Mouse (Mus musculus) stomach, embryonic 16.5 days (tissue): ENCODE data around the gene Cdc42ep2. TPM values are rescaled to one million over a fixed set of nuclear protein-coding genes. Genes with fewer than 3 reads are reported as not detected.

Experiments
- ATAC-seq: fragments of 200-750 bp; cut with Nextera tagmentation; 2 replicates; pipeline ENCODE4 v1.8.0; 2017; ENCODE audit warnings: moderate number of reproducible peaks, moderate TSS enrichment; ENCODE audit not compliant: insufficient read depth, low FRiP score
- H3K27ac ChIP-seq: fragments of 300-500 bp; sonication (generic); 2 replicates; pipeline ENCODE4 v1.5.1; 2014; ENCODE audit warnings: low read length
- H3K27me3 ChIP-seq: fragments of 300-500 bp; sonication (generic); 2 replicates; pipeline ENCODE4 v1.6.1; 2014; ENCODE audit warnings: low read length, control low read depth, mixed read lengths; ENCODE audit not compliant: control insufficient read depth, insufficient read depth
- H3K36me3 ChIP-seq: fragments of 300-500 bp; sonication (generic); 2 replicates; pipeline ENCODE4 v1.6.1; 2014; ENCODE audit warnings: low read length; ENCODE audit not compliant: control insufficient read depth, insufficient read depth
- H3K4me1 ChIP-seq: fragments of 300-500 bp; sonication (generic); 2 replicates; pipeline ENCODE4 v1.6.1; 2014; ENCODE audit warnings: low read length, control low read depth, mixed read lengths; ENCODE audit not compliant: control insufficient read depth, insufficient read depth
- H3K4me2 ChIP-seq: fragments of 300-500 bp; sonication (generic); 2 replicates; pipeline ENCODE4 v1.6.1; 2014; ENCODE audit warnings: low read depth, low read length, mixed read lengths
- H3K4me3 ChIP-seq: fragments of 300-500 bp; sonication (generic); replicated peaks from 2 replicates; pipeline ENCODE4 v1.5.1; 2014; ENCODE audit warnings: mild to moderate bottlenecking, low read length
- H3K9ac ChIP-seq: fragments of 300-500 bp; sonication (generic); 2 replicates; pipeline ENCODE4 v1.6.1; 2014; ENCODE audit warnings: low read length
- H3K9me3 ChIP-seq: fragments of 300-500 bp; sonication (generic); replicated peaks from 2 replicates; pipeline ENCODE4 v1.6.1; 2016; ENCODE audit warnings: low read length, control low read depth; ENCODE audit not compliant: control insufficient read depth
- WGBS: fragments of 180-500 bp; shearing (Covaris S2); extraction: QIAGEN DNeasy Blood & Tissue Kit; methylation state at CpG from one replicate; pipeline ENCODE4 v1.1.7; 2014; 5-methylcytosine and 5-hydroxymethylcytosine counted together
- polyA plus RNA-seq: library from polyadenylated mRNA; unstranded; fragments of >200 nt; fragmentation: Nextera tagmentation; extraction: Ambion mirVana; gene quantifications from 2 replicates; pipeline ENCODE4 v1.2.1, GENCODE M21; 2015

The Cdc42ep2 gene
- polyA plus RNA-seq, 1 experiment from 2014 or later, result 13.9 TPM

- Histone ChIP-seq H3K36me3 (no peaks in the 10 kb centered on the region), H3K4me1 (peaks cover 44% of the 10 kb centered on the region), H3K27me3 (no peaks in the 10 kb centered on the region), H3K4me3 (no peak overlapping the region), H3K4me2 (no peak overlapping the region), H3K27ac (peak overlapping the region; percentile 12; the same call in 1 of the 2 replicates), H3K9ac (no peak overlapping the region; the same call in 1 of the 2 replicates), H3K9me3 (no peaks in the 10 kb centered on the region)
- ATAC-seq, result no peak
- WGBS, result 17% methylated on average over 14 of the region's 14 CpGs
Observed at GRCm38 (mm10) chr19:5937836-5938406, 13.3 kb upstream of the Cdc42ep2 start.

GRCm38 (mm10) chr19:5937095-5937835 lies 12.6 kb upstream of the Cdc42ep2 start:
- ATAC-seq, result no peak
- 66% methylated on average over 21 of the region's 21 CpGs for whole genome bisulfite sequencing
- H3K36me3 ChIP-seq, result no peaks in the 10 kb centered on the region
- H3K4me2 ChIP-seq, result no peak overlapping the region
- no peak overlapping the region for H3K4me3 ChIP-seq
- no peak overlapping the region; the same call in 1 of the 2 replicates for H3K9ac ChIP-seq
- H3K9me3 ChIP-seq, result no peaks in the 10 kb centered on the region
- no peaks in the 10 kb centered on the region for H3K27me3 ChIP-seq
- peak overlapping the region; percentile 12; the same call in 1 of the 2 replicates for H3K27ac ChIP-seq
- H3K4me1 ChIP-seq, result peaks cover 44% of the 10 kb centered on the region

GRCm38 (mm10) chr19:5935691-5936090 lies 11.1 kb upstream of the Cdc42ep2 start:
- Histone ChIP-seq H3K9ac (0 out of 2 replicates have a peak overlapping the region, but pooled peaks have one; percentile 18), H3K9me3 (no peaks in the 10 kb centered on the region), H3K36me3 (no peaks in the 10 kb centered on the region), H3K4me3 (no peak overlapping the region), H3K27ac (peak overlapping the region; percentile 91), H3K4me1 (peaks cover 48% of the 10 kb centered on the region), H3K27me3 (no peaks in the 10 kb centered on the region), H3K4me2 (peak overlapping the region; percentile 1; the same call in 1 of the 2 replicates)
- 44% methylated on average over 5 of the region's 5 CpGs for WGBS
- peak; percentile 59; the same call in 1 of the 2 replicates for ATAC-seq

GRCm38 (mm10) chr19:5935266-5935665 lies 10.7 kb upstream of the Cdc42ep2 start:
- Histone ChIP-seq H3K4me1 (peaks cover 46% of the 10 kb centered on the region), H3K9me3 (no peaks in the 10 kb centered on the region), H3K4me3 (no peak overlapping the region), H3K9ac (0 out of 2 replicates have a peak overlapping the region, but pooled peaks have one; percentile 18), H3K27me3 (no peaks in the 10 kb centered on the region), H3K4me2 (peak overlapping the region; percentile 10; the same call in 1 of the 2 replicates), H3K27ac (peak overlapping the region; percentile 91), H3K36me3 (no peaks in the 10 kb centered on the region)
- 14% methylated on average over 3 of the region's 3 CpGs for WGBS
- ATAC-seq, result peak; percentile 90

- 49% methylated on average over 14 of the region's 14 CpGs for whole genome bisulfite sequencing
- Histone ChIP-seq H3K9ac (peak overlapping the region; percentile 43; the same call in 1 of the 2 replicates), H3K4me2 (no peak overlapping the region), H3K4me3 (no peak overlapping the region), H3K9me3 (no peaks in the 10 kb centered on the region), H3K27me3 (0 out of 2 replicates have a peak, but pooled peaks cover 3% of the 10 kb centered on the region), H3K36me3 (no peaks in the 10 kb centered on the region), H3K4me1 (peaks cover 24% of the 10 kb centered on the region), H3K27ac (peak overlapping the region; percentile 57)
- peak; percentile 59 for ATAC-seq
Observed at GRCm38 (mm10) chr19:5929634-5930596, 5.3 kb upstream of the Cdc42ep2 start.

- ATAC-seq, result no peak
- no peaks in the 10 kb centered on the region for H3K36me3 ChIP-seq
Observed at GRCm38 (mm10) chr19:5928546-5928945, 3.9 kb upstream of the Cdc42ep2 start.

GRCm38 (mm10) chr19:5928104-5928503 lies 3.5 kb upstream of the Cdc42ep2 start:
- H3K36me3 ChIP-seq, result no peaks in the 10 kb centered on the region
- ATAC-seq, result no peak
- no peak overlapping the region for H3K27ac ChIP-seq
- WGBS, result 66% methylated on average over 6 of the region's 6 CpGs
- H3K27me3 ChIP-seq, result 0 out of 2 replicates have a peak, but pooled peaks cover 3% of the 10 kb centered on the region
- H3K4me1 ChIP-seq, result peaks cover 25% of the 10 kb centered on the region
- no peak overlapping the region for H3K9ac ChIP-seq
- H3K9me3 ChIP-seq, result no peaks in the 10 kb centered on the region
- no peak overlapping the region for H3K4me3 ChIP-seq
- H3K4me2 ChIP-seq, result no peak overlapping the region

More at GRCm38 (mm10) chr19:5928546-5928945, 3.9 kb upstream of the Cdc42ep2 start:
- peaks cover 24% of the 10 kb centered on the region for H3K4me1 ChIP-seq
- no peak overlapping the region for H3K4me2 ChIP-seq
- H3K9ac ChIP-seq, result no peak overlapping the region
- H3K27me3 ChIP-seq, result 0 out of 2 replicates have a peak, but pooled peaks cover 3% of the 10 kb centered on the region
- no peaks in the 10 kb centered on the region for H3K9me3 ChIP-seq
- WGBS, result 61% methylated on average over 3 of the region's 3 CpGs
- H3K4me3 ChIP-seq, result no peak overlapping the region
- H3K27ac ChIP-seq, result no peak overlapping the region

- 78% methylated on average over 8 of the region's 8 CpGs for WGBS
Observed at GRCm38 (mm10) chr19:5927532-5927931, 2.9 kb upstream of the Cdc42ep2 start.

More at GRCm38 (mm10) chr19:5927532-5927931, 2.9 kb upstream of the Cdc42ep2 start:
- no peaks in the 10 kb centered on the region for H3K36me3 ChIP-seq
- no peak overlapping the region for H3K27ac ChIP-seq
- H3K9ac ChIP-seq, result no peak overlapping the region
- no peak overlapping the region for H3K4me2 ChIP-seq
- no peaks in the 10 kb centered on the region for H3K9me3 ChIP-seq
- no peak for ATAC-seq
- H3K4me1 ChIP-seq, result peaks cover 31% of the 10 kb centered on the region
- H3K4me3 ChIP-seq, result no peak overlapping the region
- 0 out of 2 replicates have a peak, but pooled peaks cover 3% of the 10 kb centered on the region for H3K27me3 ChIP-seq
